8 mouse cellular contexts compared by ENCODE assay signal in genomic region chr1:35839446-35839845, GRCm38 (mm10).
DNase-seq lines count a peak whose midpoint lies in the region.

No protein-coding gene starts in this region.

- peak; percentile 16 to 41 for DNase-seq in adrenal gland, adult 18-20 months (ENCODE audit: low spot score in 2 of 2)
- DNase-seq in adrenal gland, adult 2 months = no peak
- DNase-seq in testis, postnatal 10 days (ENCODE audit: low spot score) = peak; percentile 56
- DNase-seq in testis, postnatal 14 days (ENCODE audit: low spot score) = no peak
- peak; percentile 74 for DNase-seq in embryo, embryonic 10.5 days (ENCODE audit: low spot score)
- DNase-seq in kidney, postnatal 4 days = peak; percentile 61 to 73
- peak; percentile 11 for DNase-seq in retina, postnatal 7 days (ENCODE audit: low read depth, low spot score)
- DNase-seq in frontal cortex, postnatal 25 days (ENCODE audit: low spot score in 2 of 2) = no peak

Comparison
In these comparisons a context has a peak if more than half of its experiments do, and no peak if none do; other contexts are left out.
1. DNase-seq: peak in adrenal gland, adult 18-20 months (2 of 2), testis, postnatal 10 days (single experiment), embryo, embryonic 10.5 days (single experiment), kidney, postnatal 4 days (2 of 2) and retina, postnatal 7 days (single experiment); none in adrenal gland, adult 2 months (single experiment), testis, postnatal 14 days (single experiment) and frontal cortex, postnatal 25 days (0 of 2).